Mouse (Mus musculus): ENCODE data around the gene Lgr6.

- no peak for TF ChIP-seq CTCF (IDR thresholded peaks at IDR 0.05; ENCODE audit: insufficient read depth, low read depth, low read length)
- no peak for TF ChIP-seq POLR2A (IDR thresholded peaks at IDR 0.05; ENCODE audit: insufficient read depth, low read depth, low read length)
Observed at GRCm38 (mm10) chr1:134997568-134997967, 107.5 kb downstream of the Lgr6 start.
